Mouse (Mus musculus): ENCODE measurements at regions not wholly inside any gene's neighbourhood (a gene's known extent, or its start where the extent isn't known, plus 50 kb on each side); places are given as distances from the start of the nearest gene placed in this dataset.

- Histone ChIP-seq H3K27ac (replicated peaks; ENCODE audit: low read depth, low read length) (no peak overlapping the region), H3K9ac (ENCODE audit: low read depth, low read length) (no peak overlapping the region), H3K36me3 (ENCODE audit: control insufficient read depth, insufficient read depth, low read length) (no peaks in the 10 kb centered on the region), H3K4me3 (ENCODE audit: low read depth, low read length) (no peak overlapping the region), H3K27me3 (replicated peaks; ENCODE audit: control insufficient read depth, insufficient read depth, low read length) (no peaks in the 10 kb centered on the region), H3K9me3 (ENCODE audit: control insufficient read depth, low read length) (no peaks in the 10 kb centered on the region), H3K4me2 (ENCODE audit: low read depth, low read length) (no peak overlapping the region), H3K4me1 (ENCODE audit: control insufficient read depth, insufficient read depth, low read length) (no peaks in the 10 kb centered on the region)
- ATAC-seq (ENCODE audit: low read depth) (no peak), DNase-seq (ENCODE audit: low spot score) (no peak)
- WGBS, result 64% methylated on average over 3 of the region's 3 CpGs
Observed at GRCm38 (mm10) chr8:128168819-128169218, 189.6 kb upstream of the Nrp1 start.

- no peak for ATAC-seq (ENCODE audit: low read depth)
- no peaks in the 10 kb centered on the region for H3K27me3 ChIP-seq (replicated peaks; ENCODE audit: control insufficient read depth, insufficient read depth, low read length)
- no peak overlapping the region for H3K9ac ChIP-seq (ENCODE audit: low read depth, low read length)
- DNase-seq (ENCODE audit: low spot score), result no peak
- 46% methylated on average over 1 of the region's 1 CpGs for WGBS
- no peak overlapping the region for H3K27ac ChIP-seq (replicated peaks; ENCODE audit: low read depth, low read length)
- H3K4me1 ChIP-seq (ENCODE audit: control insufficient read depth, insufficient read depth, low read length), result no peaks in the 10 kb centered on the region
- H3K9me3 ChIP-seq (ENCODE audit: control insufficient read depth, low read length), result no peaks in the 10 kb centered on the region
- H3K36me3 ChIP-seq (ENCODE audit: control insufficient read depth, insufficient read depth, low read length), result no peaks in the 10 kb centered on the region
- H3K4me2 ChIP-seq (ENCODE audit: low read depth, low read length), result no peak overlapping the region
- H3K4me3 ChIP-seq (ENCODE audit: low read depth, low read length), result no peak overlapping the region
Observed at GRCm38 (mm10) chr8:128171116-128171515, 187.3 kb upstream of the Nrp1 start.

- no peaks in the 10 kb centered on the region for H3K9me3 ChIP-seq (ENCODE audit: control insufficient read depth, low read length)
- no peaks in the 10 kb centered on the region; the same call in 1 of the 2 replicates for H3K27me3 ChIP-seq (replicated peaks; ENCODE audit: control insufficient read depth, insufficient read depth, low read length)
- WGBS, result 65% methylated on average over 5 of the region's 5 CpGs
- no peak overlapping the region for H3K4me2 ChIP-seq (ENCODE audit: low read depth, low read length)
- no peak overlapping the region for H3K9ac ChIP-seq (ENCODE audit: low read depth, low read length)
- DNase-seq (ENCODE audit: low spot score), result no peak
- H3K4me1 ChIP-seq (ENCODE audit: control insufficient read depth, insufficient read depth, low read length), result no peaks in the 10 kb centered on the region
- no peak for ATAC-seq (ENCODE audit: low read depth)
- no peak overlapping the region for H3K4me3 ChIP-seq (ENCODE audit: low read depth, low read length)
- H3K27ac ChIP-seq (replicated peaks; ENCODE audit: low read depth, low read length), result no peak overlapping the region
- no peaks in the 10 kb centered on the region for H3K36me3 ChIP-seq (ENCODE audit: control insufficient read depth, insufficient read depth, low read length)
Observed at GRCm38 (mm10) chr8:128180214-128180613, 178.2 kb upstream of the Nrp1 start.

- Histone ChIP-seq H3K27ac (replicated peaks; ENCODE audit: low read depth, low read length) (no peak overlapping the region), H3K4me3 (ENCODE audit: low read depth, low read length) (no peak overlapping the region), H3K4me2 (ENCODE audit: low read depth, low read length) (no peak overlapping the region), H3K9ac (ENCODE audit: low read depth, low read length) (no peak overlapping the region), H3K36me3 (ENCODE audit: control insufficient read depth, insufficient read depth, low read length) (no peaks in the 10 kb centered on the region), H3K27me3 (replicated peaks; ENCODE audit: control insufficient read depth, insufficient read depth, low read length) (no peaks in the 10 kb centered on the region; the same call in 1 of the 2 replicates), H3K9me3 (ENCODE audit: control insufficient read depth, low read length) (no peaks in the 10 kb centered on the region), H3K4me1 (ENCODE audit: control insufficient read depth, insufficient read depth, low read length) (no peaks in the 10 kb centered on the region)
- 58% methylated on average over 4 of the region's 4 CpGs for WGBS
- ATAC-seq (ENCODE audit: low read depth) (no peak), DNase-seq (ENCODE audit: low spot score) (no peak)
Observed at GRCm38 (mm10) chr8:128183081-128183480, 175.3 kb upstream of the Nrp1 start.

- Histone ChIP-seq H3K4me1 (ENCODE audit: control insufficient read depth, insufficient read depth, low read length) (no peaks in the 10 kb centered on the region), H3K4me3 (ENCODE audit: low read depth, low read length) (no peak overlapping the region), H3K27me3 (replicated peaks; ENCODE audit: control insufficient read depth, insufficient read depth, low read length) (no peaks in the 10 kb centered on the region), H3K4me2 (ENCODE audit: low read depth, low read length) (no peak overlapping the region), H3K27ac (replicated peaks; ENCODE audit: low read depth, low read length) (no peak overlapping the region), H3K36me3 (ENCODE audit: control insufficient read depth, insufficient read depth, low read length) (no peaks in the 10 kb centered on the region), H3K9me3 (ENCODE audit: control insufficient read depth, low read length) (no peaks in the 10 kb centered on the region), H3K9ac (ENCODE audit: low read depth, low read length) (no peak overlapping the region)
- WGBS, result 78% methylated on average over 6 of the region's 6 CpGs
- ATAC-seq (ENCODE audit: low read depth), result no peak
- no peak for DNase-seq (ENCODE audit: low spot score)
Observed at GRCm38 (mm10) chr8:128188321-128188720, 170.1 kb upstream of the Nrp1 start.

GRCm38 (mm10) chr8:128193293-128193887 is 165.0 kb upstream of the Nrp1 start:
- Histone ChIP-seq H3K4me1 (ENCODE audit: control insufficient read depth, insufficient read depth, low read length) (no peaks in the 10 kb centered on the region), H3K27me3 (replicated peaks; ENCODE audit: control insufficient read depth, insufficient read depth, low read length) (no peaks in the 10 kb centered on the region), H3K36me3 (ENCODE audit: control insufficient read depth, insufficient read depth, low read length) (no peaks in the 10 kb centered on the region), H3K9me3 (ENCODE audit: control insufficient read depth, low read length) (no peaks in the 10 kb centered on the region), H3K4me3 (ENCODE audit: low read depth, low read length) (no peak overlapping the region), H3K4me2 (ENCODE audit: low read depth, low read length) (no peak overlapping the region), H3K27ac (replicated peaks; ENCODE audit: low read depth, low read length) (no peak overlapping the region), H3K9ac (ENCODE audit: low read depth, low read length) (no peak overlapping the region)
- DNase-seq (ENCODE audit: low spot score), result no peak
- WGBS, result 65% methylated on average over 3 of the region's 3 CpGs
- ATAC-seq (ENCODE audit: low read depth), result no peak

- 77% methylated on average over 1 of the region's 1 CpGs for WGBS
- DNase-seq (ENCODE audit: low spot score) (no peak), ATAC-seq (ENCODE audit: low read depth) (no peak)
- H3K27ac ChIP-seq (replicated peaks; ENCODE audit: low read depth, low read length), result no peak overlapping the region
- H3K9me3 ChIP-seq (ENCODE audit: control insufficient read depth, low read length), result no peaks in the 10 kb centered on the region
- no peak overlapping the region for H3K4me3 ChIP-seq (ENCODE audit: low read depth, low read length)
- H3K9ac ChIP-seq (ENCODE audit: low read depth, low read length), result no peak overlapping the region
- peaks cover 7% of the 10 kb centered on the region; the same call in 1 of the 2 replicates for H3K4me1 ChIP-seq (ENCODE audit: control insufficient read depth, insufficient read depth, low read length)
- H3K4me2 ChIP-seq (ENCODE audit: low read depth, low read length), result no peak overlapping the region
- no peaks in the 10 kb centered on the region for H3K36me3 ChIP-seq (ENCODE audit: control insufficient read depth, insufficient read depth, low read length)
- H3K27me3 ChIP-seq (replicated peaks; ENCODE audit: control insufficient read depth, insufficient read depth, low read length), result no peaks in the 10 kb centered on the region
Observed at GRCm38 (mm10) chr8:128200815-128201214, 157.6 kb upstream of the Nrp1 start.

- ATAC-seq (ENCODE audit: low read depth), result peak; percentile 55; the same call in 1 of the 2 replicates
- WGBS, result 36% methylated on average over 4 of the region's 4 CpGs
- Histone ChIP-seq H3K4me3 (ENCODE audit: low read depth, low read length) (no peak overlapping the region), H3K36me3 (ENCODE audit: control insufficient read depth, insufficient read depth, low read length) (no peaks in the 10 kb centered on the region), H3K9ac (ENCODE audit: low read depth, low read length) (no peak overlapping the region), H3K27me3 (replicated peaks; ENCODE audit: control insufficient read depth, insufficient read depth, low read length) (no peaks in the 10 kb centered on the region), H3K9me3 (ENCODE audit: control insufficient read depth, low read length) (no peaks in the 10 kb centered on the region), H3K27ac (replicated peaks; ENCODE audit: low read depth, low read length) (no peak overlapping the region), H3K4me1 (ENCODE audit: control insufficient read depth, insufficient read depth, low read length) (peaks cover 7% of the 10 kb centered on the region; the same call in 1 of the 2 replicates), H3K4me2 (ENCODE audit: low read depth, low read length) (no peak overlapping the region)
- peak; percentile 88 for DNase-seq (ENCODE audit: low spot score)
Observed at GRCm38 (mm10) chr8:128201635-128202034, 156.8 kb upstream of the Nrp1 start.

- Histone ChIP-seq H3K36me3 (ENCODE audit: control insufficient read depth, insufficient read depth, low read length) (no peaks in the 10 kb centered on the region), H3K9me3 (ENCODE audit: control insufficient read depth, low read length) (no peaks in the 10 kb centered on the region), H3K27ac (replicated peaks; ENCODE audit: low read depth, low read length) (0 out of 2 replicates have a peak overlapping the region, but pooled peaks have one; percentile 24), H3K4me3 (ENCODE audit: low read depth, low read length) (no peak overlapping the region), H3K27me3 (replicated peaks; ENCODE audit: control insufficient read depth, insufficient read depth, low read length) (no peaks in the 10 kb centered on the region), H3K9ac (ENCODE audit: low read depth, low read length) (no peak overlapping the region), H3K4me1 (ENCODE audit: control insufficient read depth, insufficient read depth, low read length) (peaks cover 7% of the 10 kb centered on the region; the same call in 1 of the 2 replicates), H3K4me2 (ENCODE audit: low read depth, low read length) (no peak overlapping the region)
- no peak for DNase-seq (ENCODE audit: low spot score)
- ATAC-seq (ENCODE audit: low read depth), result no peak
- WGBS, result 77% methylated on average over 4 of the region's 4 CpGs
Observed at GRCm38 (mm10) chr8:128202158-128202886, 156.1 kb upstream of the Nrp1 start.
